Mouse (Mus musculus) adipocyte (in vitro differentiated cells): ENCODE measurements around the gene Olfr480.

Experiments used
- DNase-seq: peaks from one replicate; pipeline ENCODE4 v3.0.0-alpha.2; 2016; ENCODE audit warnings: low spot score

Olfr480 gene

GRCm38 (mm10) chr7:108067246-108067645, at the start of gene Olfr480:
Olfr480 (minus strand) TSS chr7:108067346.
- DNase-seq: no peak

GRCm38 (mm10) chr7:108100549-108100948, 33.4 kb upstream of the Olfr480 start, which contains the start of gene Olfr483:
Olfr483 (plus strand) TSS chr7:108100849.
- no peak for DNase-seq

- DNase-seq: no peak
Observed at GRCm38 (mm10) chr7:108097486-108097885, 30.3 kb upstream of the Olfr480 start, which contains the start of gene Olfr482. Olfr482 (minus strand) TSS chr7:108097586.

- no peak for DNase-seq
Observed at GRCm38 (mm10) chr7:108079555-108079954, 12.4 kb upstream of the Olfr480 start, which contains the start of gene Olfr481. Olfr481 (plus strand) TSS chr7:108079855.

DNA sequence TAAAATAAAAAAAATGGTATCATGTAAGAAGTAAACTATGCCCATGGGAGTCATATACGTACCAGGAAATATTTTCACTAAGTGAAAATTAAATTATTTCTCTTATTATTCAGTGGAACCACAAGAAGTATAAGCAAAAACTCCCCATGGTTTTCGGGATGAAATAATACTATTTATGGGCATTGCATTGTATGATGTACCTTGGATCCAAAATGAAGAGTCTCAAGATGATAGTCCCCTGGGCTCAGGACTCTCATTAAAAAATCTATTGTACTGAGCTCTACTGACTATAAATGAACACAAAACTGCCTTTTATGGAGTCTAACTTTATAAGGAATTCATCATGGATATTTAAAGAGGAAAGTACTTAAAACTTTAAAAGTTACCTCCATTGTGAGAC, 16.8 kb downstream of the Olfr480 start, which contains the start of gene Olfr479:
Gene Olfr479, plus strand, starts transcription at position 301 of the 400 bp plus-strand sequence.
- no peak for DNase-seq

DNA sequence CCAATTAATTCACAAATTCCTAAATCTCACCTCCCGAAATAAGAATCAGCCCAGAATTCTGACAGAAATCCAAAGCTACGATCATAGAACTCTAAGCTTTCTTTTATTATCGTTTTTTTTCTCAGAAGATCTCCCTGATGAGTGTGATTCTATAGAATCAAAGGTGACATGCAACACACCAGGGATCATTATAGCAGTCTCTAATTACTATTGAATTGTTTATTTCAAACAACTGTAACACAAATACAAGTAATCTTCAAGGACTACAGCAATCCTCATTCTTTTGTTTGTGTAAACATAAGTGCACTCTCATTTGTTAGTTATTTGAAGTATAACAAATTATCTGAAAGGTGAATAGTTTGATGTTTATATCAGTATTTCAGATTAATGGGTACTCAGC, 33.3 kb downstream of the Olfr480 start, which contains the start of gene Olfr478:
Gene Olfr478, minus strand, starts transcription at position 101 of the 400 bp plus-strand sequence.
- no peak for DNase-seq
